Mouse (Mus musculus): ENCODE data around the gene Ubald2. TPM values are rescaled to one million over a fixed set of nuclear protein-coding genes. Genes with fewer than 3 reads are reported as not detected.
A peak's percentile ranks its signal among the peaks of the same experiment; 100 is the strongest.

Ubald2 gene
- polyA plus RNA-seq, 2 experiments: 50.3 to 70.9 TPM

DNA sequence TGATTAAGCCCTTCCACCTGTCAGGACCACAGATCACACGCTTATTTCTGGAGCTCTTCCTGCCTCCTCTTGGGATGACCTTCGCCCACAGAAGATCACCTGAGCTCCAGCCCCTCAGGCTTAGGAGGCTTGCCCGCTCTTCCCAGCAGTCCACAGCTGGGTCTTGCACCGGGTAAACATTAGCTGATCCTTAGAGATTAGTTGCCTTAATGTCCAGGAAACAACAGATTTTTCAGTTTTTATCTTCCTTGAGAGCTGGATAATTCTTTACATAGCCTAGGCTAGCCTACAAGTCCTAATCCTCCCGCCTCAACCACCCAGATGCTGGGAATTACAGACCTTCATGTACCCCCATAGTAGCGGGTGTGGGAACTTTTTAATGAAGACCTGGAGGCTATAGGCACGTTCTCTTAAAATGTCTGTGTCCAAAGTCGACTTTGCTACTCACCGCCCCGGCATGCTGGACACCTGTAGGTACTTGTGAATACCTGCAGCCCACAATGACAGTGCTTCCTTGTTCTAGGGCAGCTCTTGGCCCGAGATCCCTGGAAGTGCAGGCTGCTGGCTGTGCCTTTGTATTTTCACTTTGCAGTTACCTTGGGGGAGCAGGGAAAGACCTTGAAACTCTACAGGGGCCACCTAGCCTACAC, 2.3 kb upstream of the Ubald2 start:
- H3K4me2 ChIP-seq (ENCODE audit: low read depth): peak overlapping the region; percentile 48
- ATAC-seq (ENCODE audit: insufficient read depth): no peak
- no peaks in the 10 kb centered on the region for H3K9me3 ChIP-seq (ENCODE audit: control insufficient read depth, low read length)
- peaks cover 32 to 48% of the 10 kb centered on the region in 2 experiments for H3K4me1 ChIP-seq (replicated peaks; ENCODE audit: control insufficient read depth in 2 of 2, insufficient read depth in 2 of 2, low read length in 1 of 2)
- H3K27ac ChIP-seq: no peak overlapping the region
- no peak for TF ChIP-seq EP300 (IDR thresholded peaks at IDR 0.05; ENCODE audit: low read depth)
- no peak for TF ChIP-seq CTCF (IDR thresholded peaks at IDR 0.05; ENCODE audit: low read depth)
- DNase-seq (ENCODE audit: low read depth in 3 of 3, low spot score in 3 of 3): no peak
- no peak overlapping the region for H3K9ac ChIP-seq (replicated peaks)
- WGBS (ENCODE audit: insufficient replicate concordance): 61% methylated on average over 11 of the region's 11 CpGs
- H3K27me3 ChIP-seq (ENCODE audit: control insufficient read depth, insufficient read depth, low read length): no peaks in the 10 kb centered on the region
- H3K4me3 ChIP-seq (ENCODE audit: insufficient read depth in 1 of 2, low read depth in 2 of 2, low read length in 2 of 2): no peak overlapping the region
- H3K36me3 ChIP-seq (replicated peaks; ENCODE audit: control insufficient read depth, insufficient read depth, low read depth): peaks cover 11% of the 10 kb centered on the region

GRCm38 (mm10) chr11:116432127-116432526, 1.8 kb upstream of the Ubald2 start:
- TF ChIP-seq CTCF (IDR thresholded peaks at IDR 0.05; ENCODE audit: low read depth) (no peak), EP300 (IDR thresholded peaks at IDR 0.05; ENCODE audit: low read depth) (no peak)
- DNase-seq (ENCODE audit: low read depth in 3 of 3, low spot score in 3 of 3) (no peak), ATAC-seq (ENCODE audit: insufficient read depth) (no peak)
- H3K27ac ChIP-seq: no peak overlapping the region
- H3K9ac ChIP-seq (replicated peaks): no peak overlapping the region
- no peak overlapping the region for H3K4me2 ChIP-seq (ENCODE audit: low read depth)
- H3K9me3 ChIP-seq (ENCODE audit: control insufficient read depth, low read length): no peaks in the 10 kb centered on the region
- no peaks in the 10 kb centered on the region for H3K27me3 ChIP-seq (ENCODE audit: control insufficient read depth, insufficient read depth, low read length)
- H3K4me3 ChIP-seq (ENCODE audit: insufficient read depth in 1 of 2, low read depth in 2 of 2, low read length in 2 of 2): no peak overlapping the region
- H3K36me3 ChIP-seq (replicated peaks; ENCODE audit: control insufficient read depth, insufficient read depth, low read depth): peaks cover 16% of the 10 kb centered on the region
- WGBS (ENCODE audit: insufficient replicate concordance): 55% methylated on average over 6 of the region's 6 CpGs
- H3K4me1 ChIP-seq (replicated peaks; ENCODE audit: control insufficient read depth in 2 of 2, insufficient read depth in 2 of 2, low read length in 1 of 2): peaks cover 32 to 54% of the 10 kb centered on the region in 2 experiments

DNA sequence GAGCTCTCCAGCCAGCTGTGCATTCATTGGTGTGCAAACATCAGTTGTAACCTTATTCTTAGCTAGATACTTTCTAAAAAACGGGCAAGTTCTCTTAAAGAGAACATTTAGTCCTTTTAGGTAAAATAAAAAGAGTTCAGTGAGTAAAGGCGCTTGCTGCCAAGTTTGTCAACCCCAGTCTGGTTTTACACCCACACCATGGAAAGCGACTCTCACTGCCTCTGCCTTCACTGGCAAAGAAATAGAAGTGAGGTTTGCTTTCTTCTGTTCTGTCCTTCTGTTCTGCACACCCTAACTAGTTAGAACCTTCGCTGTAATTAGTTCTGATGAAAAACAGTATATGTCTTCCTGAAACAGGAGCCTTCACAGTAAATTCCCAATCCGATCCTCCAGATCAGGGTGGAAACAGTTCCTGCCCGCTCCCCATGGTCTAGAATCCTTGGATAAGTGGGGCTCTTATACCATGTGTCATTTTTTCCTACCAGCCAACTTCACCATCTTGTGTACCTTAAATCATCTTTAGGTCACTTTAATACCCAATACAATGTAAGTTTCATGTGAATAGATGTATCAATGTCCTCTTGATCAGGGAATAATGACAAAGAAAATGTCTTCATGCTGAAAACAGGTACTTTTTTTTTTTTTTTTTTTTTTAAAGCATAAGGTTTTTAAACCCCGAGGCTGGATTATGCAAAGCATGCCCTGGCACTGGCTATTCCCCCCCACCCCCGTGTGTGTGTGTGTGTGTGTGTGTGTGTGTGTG, 1.1 kb upstream of the Ubald2 start:
- Histone ChIP-seq H3K4me1 (replicated peaks; ENCODE audit: control insufficient read depth in 2 of 2, insufficient read depth in 2 of 2, low read length in 1 of 2) (peaks cover 32 to 56% of the 10 kb centered on the region in 2 experiments), H3K27me3 (ENCODE audit: control insufficient read depth, insufficient read depth, low read length) (no peaks in the 10 kb centered on the region), H3K4me2 (ENCODE audit: low read depth) (peak overlapping the region; percentile 65), H3K9me3 (ENCODE audit: control insufficient read depth, low read length) (no peaks in the 10 kb centered on the region), H3K27ac (peak overlapping the region; percentile 65), H3K36me3 (replicated peaks; ENCODE audit: control insufficient read depth, insufficient read depth, low read depth) (peaks cover 22% of the 10 kb centered on the region), H3K4me3 (ENCODE audit: insufficient read depth in 1 of 2, low read depth in 2 of 2, low read length in 2 of 2) (no peak overlapping the region), H3K9ac (replicated peaks) (0 out of 2 replicates have a peak overlapping the region, but pooled peaks have one; percentile 44)
- no peak for TF ChIP-seq CTCF (IDR thresholded peaks at IDR 0.05; ENCODE audit: low read depth)
- no peak for TF ChIP-seq EP300 (IDR thresholded peaks at IDR 0.05; ENCODE audit: low read depth)
- no peak for DNase-seq (ENCODE audit: low read depth in 3 of 3, low spot score in 3 of 3)
- WGBS (ENCODE audit: insufficient replicate concordance): 64% methylated on average over 8 of the region's 8 CpGs
- no peak for ATAC-seq (ENCODE audit: insufficient read depth)

- no peak for TF ChIP-seq CTCF (IDR thresholded peaks at IDR 0.05; ENCODE audit: low read depth)
- no peak for TF ChIP-seq EP300 (IDR thresholded peaks at IDR 0.05; ENCODE audit: low read depth)
- ATAC-seq (ENCODE audit: insufficient read depth) (peak; percentile 3; the same call in 1 of the 2 replicates), DNase-seq (ENCODE audit: low read depth in 3 of 3, low spot score in 3 of 3) (peak in 1 of 3 experiments; percentile 59)
- Histone ChIP-seq H3K36me3 (replicated peaks; ENCODE audit: control insufficient read depth, insufficient read depth, low read depth) (peaks cover 25% of the 10 kb centered on the region), H3K9ac (replicated peaks) (peak overlapping the region; percentile 88), H3K27ac (peak overlapping the region; percentile 79), H3K4me1 (replicated peaks; ENCODE audit: control insufficient read depth in 2 of 2, insufficient read depth in 2 of 2, low read length in 1 of 2) (peaks cover 26 to 46% of the 10 kb centered on the region in 2 experiments), H3K4me3 (ENCODE audit: insufficient read depth in 1 of 2, low read depth in 2 of 2, low read length in 2 of 2) (peak overlapping the region; percentile 74 to 98), H3K4me2 (ENCODE audit: low read depth) (peak overlapping the region; percentile 68), H3K9me3 (ENCODE audit: control insufficient read depth, low read length) (no peaks in the 10 kb centered on the region), H3K27me3 (ENCODE audit: control insufficient read depth, insufficient read depth, low read length) (no peaks in the 10 kb centered on the region)
- WGBS (ENCODE audit: insufficient replicate concordance): under 1% methylated on average over 32 of the region's 67 CpGs
These were observed 533 bp downstream of the Ubald2 start for GRCm38 (mm10) chr11:116434287-116434966.
